Mouse (Mus musculus) midbrain, postnatal 0 days (tissue): ENCODE measurements at regions not wholly inside any gene's neighbourhood (a gene's known extent, or its start where the extent isn't known, plus 50 kb on each side); places are given as distances from the start of the nearest gene placed in this dataset.

Source experiments
- ATAC-seq: fragments of 200-750 bp; cut with Nextera tagmentation; 2 replicates; pipeline ENCODE4 v1.8.0; 2017; ENCODE audit warnings: moderate number of reproducible peaks, mild to moderate bottlenecking, moderate TSS enrichment, moderate library complexity; ENCODE audit not compliant: low FRiP score
- DNase-seq: peaks from one replicate; pipeline ENCODE4 v3.0.0-alpha.2; 2015; ENCODE audit warnings: low spot score
- H3K27ac ChIP-seq: fragments of 300-500 bp; sonication (generic); 2 replicates; pipeline ENCODE4 v1.5.1; 2014; ENCODE audit warnings: low read depth, mild to moderate bottlenecking, low read length, mixed read lengths
- H3K27me3 ChIP-seq: fragments of 300-500 bp; sonication (generic); 2 replicates; pipeline ENCODE4 v1.6.1; 2014; ENCODE audit warnings: low read length, control low read depth, mixed read lengths; ENCODE audit not compliant: insufficient read depth
- H3K36me3 ChIP-seq: fragments of 300-500 bp; sonication (generic); 2 replicates; pipeline ENCODE4 v1.6.1; 2014; ENCODE audit warnings: low read length, control low read depth, mixed read lengths; ENCODE audit not compliant: insufficient read depth
- H3K4me1 ChIP-seq: fragments of 300-500 bp; sonication (generic); 2 replicates; pipeline ENCODE4 v1.6.1; 2014; ENCODE audit warnings: mild to moderate bottlenecking, control low read depth, antibody characterized with exemption, low read length, mixed read lengths; ENCODE audit not compliant: insufficient read depth
- H3K4me2 ChIP-seq: fragments of 300-500 bp; sonication (generic); 2 replicates; pipeline ENCODE4 v1.6.1; 2014; ENCODE audit warnings: low read depth, mild to moderate bottlenecking, low read length, mixed read lengths; ENCODE audit not compliant: poor library complexity, severe bottlenecking
- H3K4me3 ChIP-seq: fragments of 300-500 bp; sonication (generic); 2 replicates; pipeline ENCODE4 v1.5.1; 2014; ENCODE audit warnings: low read depth, mild to moderate bottlenecking, low read length, moderate library complexity
- H3K9ac ChIP-seq: fragments of 300-500 bp; sonication (generic); replicated peaks from 2 replicates; pipeline ENCODE4 v1.6.1; 2014; ENCODE audit warnings: mild to moderate bottlenecking, low read length, moderate library complexity, mixed read lengths; ENCODE audit not compliant: poor library complexity, severe bottlenecking
- H3K9me3 ChIP-seq: fragments of 300-500 bp; sonication (generic); 2 replicates; pipeline ENCODE4 v1.6.1; 2016; ENCODE audit warnings: low read length, control low read depth
- CTCF ChIP-seq: IDR thresholded peaks from 2 replicates; pipeline ENCODE4 v1.5.1; 2016; ENCODE audit warnings: antibody characterized with exemption, mild to moderate bottlenecking
- WGBS: fragments of 180-500 bp; shearing (Covaris S2); extraction: QIAGEN DNeasy Blood & Tissue Kit; methylation state at CpG from one replicate; pipeline ENCODE4 v1.1.7; 2014; 5-methylcytosine and 5-hydroxymethylcytosine counted together

GRCm38 (mm10) chr17:59760889-59761288, 747.7 kb upstream of the Nudt12 start:
- H3K4me3 ChIP-seq, result no peak overlapping the region
- no peak overlapping the region for H3K9ac ChIP-seq
- no peaks in the 10 kb centered on the region for H3K27me3 ChIP-seq
- H3K36me3 ChIP-seq, result no peaks in the 10 kb centered on the region
- no peaks in the 10 kb centered on the region for H3K9me3 ChIP-seq
- DNase-seq (no peak), ATAC-seq (no peak)
- no peak for TF ChIP-seq CTCF
- H3K4me2 ChIP-seq, result no peak overlapping the region
- H3K4me1 ChIP-seq, result no peaks in the 10 kb centered on the region
- no peak overlapping the region for H3K27ac ChIP-seq
- WGBS, result 86% methylated on average over 5 of the region's 5 CpGs

- no peak for TF ChIP-seq CTCF
- ATAC-seq, result no peak
- DNase-seq, result no peak
Observed at GRCm38 (mm10) chr17:59746106-59746505, 732.9 kb upstream of the Nudt12 start.

More at GRCm38 (mm10) chr17:59746106-59746505, 732.9 kb upstream of the Nudt12 start:
- Histone ChIP-seq H3K4me1 (no peaks in the 10 kb centered on the region), H3K27me3 (no peaks in the 10 kb centered on the region), H3K4me2 (no peak overlapping the region), H3K9me3 (no peaks in the 10 kb centered on the region), H3K9ac (no peak overlapping the region), H3K36me3 (no peaks in the 10 kb centered on the region), H3K27ac (no peak overlapping the region), H3K4me3 (no peak overlapping the region)
- WGBS, result 83% methylated on average over 1 of the region's 1 CpGs
